Mouse (Mus musculus) skeletal muscle tissue, adult 2 months (tissue): ENCODE results near the gene Mrtfa.

ENCODE experiments used
- DNase-seq: peaks from one replicate; pipeline ENCODE4 v3.0.0-alpha.2; 2012; ENCODE audit warnings: low read depth, low spot score

The Mrtfa gene

GRCm38 (mm10) chr15:81197197-81197596 lies 6.6 kb upstream of the Mrtfa start:
- no peak for DNase-seq

- no peak for DNase-seq
Measured at GRCm38 (mm10) chr15:81195447-81195846, 4.9 kb upstream of the Mrtfa start.

DNA sequence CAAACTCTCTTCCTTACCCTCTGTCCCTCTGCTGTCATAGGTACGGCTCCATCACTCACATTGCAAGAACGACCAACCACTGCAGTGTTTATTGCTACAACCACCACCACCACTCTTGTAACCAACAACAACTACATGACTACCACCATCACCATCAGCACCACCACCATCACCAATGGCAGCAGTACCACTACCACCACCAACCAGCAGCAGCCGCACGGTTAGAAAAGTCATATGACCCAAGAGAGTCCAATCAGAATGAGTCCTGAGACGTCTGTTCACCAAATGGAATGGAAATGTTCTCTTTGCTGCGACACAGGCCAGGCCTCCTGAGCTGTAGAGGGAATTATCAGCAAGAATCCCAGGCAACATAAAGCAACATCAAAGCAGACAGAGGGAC lies 4.2 kb upstream of the Mrtfa start:
- DNase-seq, result no peak

DNA sequence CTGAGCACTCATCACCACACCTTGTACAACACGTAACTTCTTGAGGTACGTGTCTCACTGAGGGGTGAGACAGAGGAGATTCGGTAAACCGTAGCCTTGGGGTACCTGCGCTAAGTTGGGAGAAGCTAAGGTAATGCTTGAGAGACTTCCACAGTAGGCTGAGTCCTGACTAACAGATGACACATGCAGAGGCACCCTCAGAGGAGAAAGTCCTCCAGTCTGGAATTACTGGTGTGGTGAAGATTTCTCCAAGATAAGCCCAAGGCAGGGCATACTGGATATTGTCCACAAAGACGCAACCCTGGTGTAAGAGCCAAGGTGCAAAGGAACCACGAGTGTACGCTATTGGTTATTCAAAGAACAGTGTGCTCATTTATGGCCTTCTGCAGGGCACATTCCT lies 2.3 kb upstream of the Mrtfa start:
- no peak for DNase-seq

DNA sequence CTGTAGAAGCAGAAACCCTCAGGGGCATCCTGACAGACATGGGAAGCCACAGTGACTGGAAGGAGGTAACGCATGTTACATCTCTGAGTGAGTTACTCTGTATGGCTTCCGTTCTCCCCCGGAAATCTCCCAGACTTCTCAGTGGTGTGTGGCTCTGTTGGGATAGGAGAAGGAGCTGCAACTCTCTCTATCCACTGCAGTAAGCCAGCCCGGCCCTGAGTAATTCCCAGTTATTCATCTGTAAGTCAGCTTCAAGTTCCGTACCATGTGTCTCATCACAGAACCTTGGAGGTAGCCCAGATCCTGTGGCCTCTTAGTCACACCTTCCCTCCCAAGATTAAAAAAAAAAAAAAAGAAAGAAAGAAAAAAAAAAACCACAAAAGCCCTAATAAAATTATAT lies 1.8 kb upstream of the Mrtfa start:
- DNase-seq, result no peak

DNA sequence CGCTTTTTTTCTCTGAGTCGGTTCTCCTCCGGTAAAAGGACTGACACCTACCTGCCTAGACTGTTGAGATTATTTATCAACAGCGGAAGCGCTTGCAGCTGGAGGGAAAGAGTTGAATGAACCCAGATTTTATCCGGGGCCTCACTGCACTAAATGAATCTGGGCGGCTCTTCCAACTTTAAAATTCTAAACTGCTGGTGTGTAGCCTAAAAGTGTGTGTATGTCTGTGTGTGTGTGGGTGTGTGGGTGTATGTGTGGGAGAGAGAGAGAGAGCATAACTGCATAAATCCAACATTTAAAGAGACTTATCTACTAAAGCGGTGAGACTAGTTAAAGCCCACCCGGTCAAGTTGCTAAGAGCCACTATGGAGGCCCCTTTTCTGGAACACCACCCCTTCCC lies 746 bp upstream of the Mrtfa start:
- no peak for DNase-seq

GRCm38 (mm10) chr15:81190011-81190629 lies 437 bp downstream of the Mrtfa start:
- DNase-seq, result no peak

DNA sequence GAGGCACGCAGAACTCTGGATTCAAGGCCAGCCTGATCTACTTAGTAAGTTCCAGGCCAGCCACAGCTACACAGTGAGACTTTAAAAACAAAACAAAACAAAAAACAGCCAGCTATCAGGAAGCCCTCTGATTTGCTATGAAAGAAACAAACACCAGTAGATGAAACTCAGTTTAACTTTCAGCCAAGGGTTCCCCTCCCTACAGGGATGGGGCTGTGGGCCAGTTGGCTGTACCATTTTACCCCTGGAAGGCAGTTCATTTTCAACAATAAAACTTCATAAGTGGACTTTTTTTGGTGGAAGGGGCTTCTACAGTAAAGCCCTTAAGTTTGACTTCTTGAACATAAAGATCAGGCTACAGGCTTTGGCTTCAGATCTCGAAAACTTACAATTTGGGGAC lies 1.5 kb downstream of the Mrtfa start:
- DNase-seq, result no peak

DNA sequence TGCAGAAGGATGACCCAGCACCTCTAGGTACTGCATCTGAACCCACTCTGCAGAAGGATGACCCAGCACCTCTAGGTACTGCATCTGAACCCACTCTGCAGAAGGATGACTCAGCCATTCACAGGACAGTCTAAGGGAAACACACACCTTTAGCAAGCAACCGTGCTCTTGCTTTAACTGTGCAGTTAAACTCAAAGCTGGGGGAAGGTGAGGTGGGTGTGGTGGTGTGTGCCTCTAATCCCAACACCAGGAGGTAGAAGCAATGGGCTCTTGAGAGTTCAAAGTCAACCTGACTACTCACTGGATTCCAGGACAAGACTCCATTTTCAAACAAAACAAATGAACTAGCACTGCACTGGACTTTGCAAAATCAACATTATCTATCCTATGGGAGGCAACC lies 5.6 kb downstream of the Mrtfa start:
- DNase-seq, result no peak

DNA sequence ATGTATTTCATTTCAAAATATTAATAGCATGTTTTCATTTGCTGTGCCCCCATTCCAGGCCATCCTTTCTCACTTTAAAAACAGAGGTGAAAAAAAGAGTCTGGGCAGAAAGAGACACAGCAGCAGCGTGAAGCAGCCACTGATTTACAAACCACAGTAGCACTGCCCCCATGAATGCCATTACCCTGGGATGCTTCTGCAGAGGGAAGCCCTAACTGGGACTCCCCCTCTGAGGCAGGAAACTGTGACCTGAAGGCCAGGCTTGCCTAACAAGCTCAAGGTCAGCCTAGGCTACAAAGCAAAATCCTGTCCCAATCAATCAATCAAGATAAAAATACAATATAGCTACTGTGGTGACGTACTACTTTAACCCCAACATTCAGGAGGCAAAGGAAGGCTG lies 9.3 kb downstream of the Mrtfa start:
- DNase-seq, result no peak

- no peak for DNase-seq
Measured at GRCm38 (mm10) chr15:81179523-81179922, 11.0 kb downstream of the Mrtfa start.

DNA sequence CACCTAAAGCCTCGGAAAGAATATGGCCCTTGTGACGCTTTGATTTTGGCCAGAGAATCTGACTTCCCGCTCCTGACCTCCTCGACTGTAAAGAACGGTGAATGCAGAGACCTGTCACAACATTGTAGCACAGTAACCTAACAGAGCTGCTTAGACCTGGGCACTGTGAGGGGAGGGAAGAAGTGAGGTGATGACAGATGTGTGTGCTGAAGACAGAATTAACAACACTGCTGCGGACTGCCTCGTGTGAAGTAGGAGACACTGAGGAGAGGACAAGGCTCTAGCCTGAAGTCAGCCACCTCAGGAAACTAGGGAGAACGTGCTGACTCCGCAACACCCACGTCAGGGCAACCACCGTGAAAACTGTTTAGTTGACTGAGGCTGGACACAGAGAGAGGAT lies 11.9 kb downstream of the Mrtfa start:
- DNase-seq, result no peak

- DNase-seq, result no peak
Measured at GRCm38 (mm10) chr15:81177860-81178259, 12.7 kb downstream of the Mrtfa start.

GRCm38 (mm10) chr15:81175633-81176032 lies 14.9 kb downstream of the Mrtfa start:
- DNase-seq, result no peak

DNA sequence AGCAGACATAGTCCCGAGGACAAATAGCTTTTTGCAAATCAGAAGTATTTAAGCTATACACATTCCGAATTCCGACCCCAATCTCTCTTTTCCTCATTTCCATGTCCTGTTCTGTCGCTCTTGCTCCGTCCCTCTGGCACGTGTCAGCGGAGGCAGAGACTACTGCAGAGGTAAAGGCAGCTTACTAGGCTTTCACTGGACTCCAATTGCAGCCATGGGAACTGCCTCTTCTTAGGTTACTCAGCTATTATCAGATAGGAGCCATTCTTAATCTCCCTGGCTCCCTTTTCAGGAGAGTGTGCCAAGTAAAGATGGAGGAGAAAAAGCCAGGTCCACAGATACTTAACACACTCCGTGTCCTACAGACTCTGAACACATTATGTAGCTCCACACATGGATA lies 18.3 kb downstream of the Mrtfa start:
- no peak for DNase-seq

DNA sequence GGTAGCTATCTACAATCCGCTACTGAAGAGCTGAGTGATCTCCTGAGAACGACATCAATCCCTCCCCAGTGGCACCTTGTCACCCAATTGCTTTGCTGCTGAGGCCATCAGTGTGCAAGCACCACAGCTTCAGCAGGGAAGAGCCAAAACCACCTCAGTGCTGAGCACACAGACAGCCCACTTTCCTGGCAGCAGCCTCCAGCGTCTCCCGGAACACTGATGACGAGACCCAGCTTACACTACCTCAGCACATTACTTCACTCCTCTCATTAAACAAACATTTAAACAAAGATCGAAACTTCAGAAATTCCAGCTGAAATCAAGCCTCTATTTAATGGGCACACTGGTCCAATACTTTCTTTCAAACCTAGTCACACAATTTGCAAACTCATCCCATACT lies 21.8 kb downstream of the Mrtfa start:
- DNase-seq, result peak; percentile 30

GRCm38 (mm10) chr15:81167831-81168230 lies 22.7 kb downstream of the Mrtfa start:
- no peak for DNase-seq

- DNase-seq, result no peak
Measured at GRCm38 (mm10) chr15:81166291-81166690, 24.3 kb downstream of the Mrtfa start.

DNA sequence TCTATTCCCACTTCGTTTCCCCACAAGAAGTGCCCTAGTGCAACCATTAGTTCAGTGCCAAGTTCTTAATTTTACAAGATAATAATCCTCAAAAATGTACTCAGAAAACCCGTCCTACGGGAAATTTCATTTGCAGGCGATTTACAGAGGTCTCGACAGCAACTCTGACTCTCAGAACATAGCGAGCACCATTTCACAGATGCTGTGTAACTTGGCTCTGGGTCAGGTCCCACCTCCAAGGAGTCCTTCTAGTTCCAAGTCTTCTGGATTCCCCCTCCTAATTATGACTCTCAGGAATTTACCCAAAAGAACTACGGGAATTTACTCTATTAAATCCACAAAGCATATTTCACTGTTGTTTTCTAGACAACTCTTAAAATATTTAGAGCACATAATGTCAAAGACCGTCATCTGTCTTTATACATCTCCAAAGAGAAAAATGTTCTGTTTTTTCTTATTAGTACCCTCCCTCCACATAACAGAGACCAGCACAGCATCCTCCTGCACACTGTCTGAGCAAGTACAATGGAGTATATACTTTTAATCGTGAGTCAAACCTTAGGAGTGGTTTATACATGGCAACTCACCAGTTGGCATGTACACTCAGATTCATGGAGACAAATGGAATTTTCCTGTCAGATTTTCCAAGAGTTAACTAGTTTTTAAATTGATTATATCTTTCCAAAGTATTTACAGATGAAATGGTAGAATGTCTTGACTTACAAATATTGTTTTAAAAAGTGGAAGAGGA lies 25.8 kb downstream of the Mrtfa start:
- no peak for DNase-seq

- no peak for DNase-seq
Measured at GRCm38 (mm10) chr15:81161571-81161970, 29.0 kb downstream of the Mrtfa start.

GRCm38 (mm10) chr15:81160677-81161076 lies 29.9 kb downstream of the Mrtfa start:
- no peak for DNase-seq

DNA sequence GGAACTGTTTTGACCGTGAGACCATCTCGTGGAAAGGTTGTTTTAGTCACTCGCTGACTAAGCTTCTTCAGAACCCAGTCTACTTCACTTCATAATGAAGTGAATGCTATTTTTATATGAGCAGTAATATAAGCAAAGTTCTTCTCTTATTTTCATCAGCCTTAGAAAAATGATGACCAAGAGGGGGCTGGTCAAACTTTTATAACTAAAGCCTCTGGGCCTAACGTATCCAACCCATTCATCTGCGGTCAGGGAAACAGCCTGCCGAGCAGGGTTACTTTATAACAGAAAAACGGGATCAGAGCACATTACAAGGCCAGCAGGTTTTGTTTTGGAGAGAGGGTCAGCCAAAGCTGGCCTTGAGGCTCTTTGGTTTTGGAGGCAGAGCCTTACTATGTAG lies 31.3 kb downstream of the Mrtfa start:
- DNase-seq, result no peak

GRCm38 (mm10) chr15:81158517-81159120 lies 31.9 kb downstream of the Mrtfa start:
- DNase-seq, result no peak
